Mouse (Mus musculus) midbrain, embryonic 13.5 days (tissue): ENCODE measurements around the gene Phkb. TPM values are rescaled to one million over a fixed set of nuclear protein-coding genes. Genes with fewer than 3 reads are reported as not detected.
"Not testable (repeated sequence)": the region's sequence is repeated elsewhere in the genome, so short reads cannot be mapped to it uniquely, and the experiment has no call there.

ENCODE experiments used
- ATAC-seq: fragments of 200-750 bp; cut with Nextera tagmentation; 2 replicates; pipeline ENCODE4 v1.8.0; 2017; ENCODE audit warnings: mild to moderate bottlenecking, moderate TSS enrichment, moderate library complexity
- H3K27ac ChIP-seq: fragments of 300-500 bp; sonication (generic); 2 replicates; pipeline ENCODE4 v1.5.1; 2015; ENCODE audit warnings: inconsistent platforms, mild to moderate bottlenecking, moderate library complexity
- H3K27me3 ChIP-seq: fragments of 300-500 bp; sonication (generic); 2 replicates; pipeline ENCODE4 v1.6.1; 2015; ENCODE audit warnings: mild to moderate bottlenecking, inconsistent platforms
- H3K36me3 ChIP-seq: fragments of 300-500 bp; sonication (generic); 2 replicates; pipeline ENCODE4 v1.6.1; 2015; ENCODE audit warnings: mild to moderate bottlenecking, inconsistent platforms
- H3K4me1 ChIP-seq: fragments of 300-500 bp; sonication (generic); replicated peaks from 2 replicates; pipeline ENCODE4 v1.6.1; 2015; ENCODE audit warnings: inconsistent platforms
- H3K4me2 ChIP-seq: fragments of 300-500 bp; sonication (generic); replicated peaks from 2 replicates; pipeline ENCODE4 v1.6.1; 2015; ENCODE audit warnings: moderate library complexity, mild to moderate bottlenecking, inconsistent platforms
- H3K4me3 ChIP-seq: fragments of 300-500 bp; sonication (generic); replicated peaks from 2 replicates; pipeline ENCODE4 v1.5.1; 2015; ENCODE audit warnings: mild to moderate bottlenecking, inconsistent platforms
- H3K9ac ChIP-seq: fragments of 300-500 bp; sonication (generic); replicated peaks from 2 replicates; pipeline ENCODE4 v1.6.1; 2015; ENCODE audit warnings: mild to moderate bottlenecking, inconsistent platforms
- H3K9me3 ChIP-seq: fragments of 300-500 bp; sonication (generic); 2 replicates; pipeline ENCODE4 v1.6.1; 2016; ENCODE audit warnings: mild to moderate bottlenecking, inconsistent platforms
- WGBS: fragments of 180-500 bp; shearing (Covaris S2); methylation state at CpG from one replicate; pipeline ENCODE4 v1.1.7; 2015; 5-methylcytosine and 5-hydroxymethylcytosine counted together
- polyA plus RNA-seq: library from polyadenylated mRNA; unstranded; fragments of >200 nt; fragmentation: Nextera tagmentation; extraction: Ambion mirVana; gene quantifications from 2 replicates; pipeline ENCODE4 v1.2.1, GENCODE M21; 2015

Phkb gene
- polyA plus RNA-seq, result 41.8 and 44.7 TPM in 2 replicates

DNA sequence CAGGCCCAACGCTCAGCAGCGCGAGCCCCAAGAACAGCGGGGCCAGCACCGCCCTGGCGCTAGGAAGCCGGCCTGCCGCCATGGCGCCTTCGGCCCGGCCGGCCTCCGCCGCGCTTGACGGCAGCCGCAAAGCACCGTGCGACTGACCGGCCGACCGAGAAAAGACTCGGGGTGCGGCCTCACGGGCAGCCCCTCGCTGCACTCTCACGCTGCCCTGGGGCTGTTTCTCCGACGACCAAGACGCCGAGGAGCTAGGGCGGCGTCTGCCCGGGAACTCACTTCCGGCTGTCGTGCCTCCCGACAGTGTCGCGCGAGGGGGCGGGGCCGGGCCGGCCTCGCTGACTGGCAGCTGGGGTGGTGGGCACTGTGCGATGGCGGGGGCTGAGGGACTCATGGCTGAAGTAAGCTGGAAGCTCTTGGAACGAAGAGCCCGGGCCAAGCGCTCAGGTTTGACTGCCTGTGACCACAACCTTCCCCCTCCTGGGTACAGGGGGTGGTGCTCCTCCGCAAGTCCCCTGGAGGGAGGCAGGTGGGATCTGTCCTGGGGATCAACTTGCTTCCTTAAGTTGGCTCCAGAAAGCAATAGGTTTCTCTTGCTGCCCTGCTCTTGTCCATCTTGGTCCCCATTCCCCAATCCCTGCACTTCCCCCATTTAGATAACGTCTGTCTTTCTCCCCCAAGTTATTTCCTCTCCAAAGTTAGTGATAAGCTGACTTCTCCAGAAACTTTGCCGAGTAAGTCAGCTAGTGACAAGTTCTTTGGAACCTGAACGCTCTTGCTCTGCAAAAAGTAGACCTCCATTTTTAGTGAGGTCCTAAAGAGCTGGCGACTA, at the start of gene Phkb, which contains the start of gene Itfg1:
TSS of gene Phkb (plus strand) at position 303 of the 832 bp plus-strand sequence.
TSS of gene Itfg1 (minus strand) at position 265 of the 832 bp plus-strand sequence.
- WGBS, result under 1% methylated on average over 53 of the region's 54 CpGs
- peak; percentile 98 for ATAC-seq

GRCm38 (mm10) chr8:85796392-85796791, 44.4 kb upstream of the Phkb start:
- ATAC-seq, H3K4me2 ChIP-seq, H3K4me1 ChIP-seq, H3K4me3 ChIP-seq, H3K9me3 ChIP-seq, H3K9ac ChIP-seq, H3K27me3 ChIP-seq, H3K27ac ChIP-seq: not testable (repeated sequence)
- WGBS, result 100% methylated on average over 1 of the region's 1 CpGs
- H3K36me3 ChIP-seq, result peaks cover 21% of the 10 kb centered on the region

More for the DNA sequence above, at the start of gene Phkb, which contains the start of gene Itfg1:
- Histone ChIP-seq H3K9ac (peak within 1 kb of the TSS; percentile 94), H3K36me3 (peaks cover 11% of the 10 kb centered on the region), H3K27ac (peak within 1 kb of the TSS; percentile 98), H3K4me3 (peak within 1 kb of the TSS; percentile 93), H3K9me3 (no peaks in the 10 kb centered on the region), H3K4me2 (peak within 1 kb of the TSS; percentile 89), H3K4me1 (peaks cover 18% of the 10 kb centered on the region), H3K27me3 (no peaks in the 10 kb centered on the region)

GRCm38 (mm10) chr8:85800164-85800563, 40.6 kb upstream of the Phkb start:
- no peak overlapping the region for H3K9ac ChIP-seq
- WGBS, result 83% methylated on average over 1 of the region's 1 CpGs
- H3K9me3 ChIP-seq, result no peaks in the 10 kb centered on the region
- no peaks in the 10 kb centered on the region for H3K4me1 ChIP-seq
- H3K27ac ChIP-seq, result no peak overlapping the region
- no peaks in the 10 kb centered on the region for H3K27me3 ChIP-seq
- peaks cover 13% of the 10 kb centered on the region for H3K36me3 ChIP-seq
- ATAC-seq, result no peak
- no peak overlapping the region for H3K4me2 ChIP-seq
- no peak overlapping the region for H3K4me3 ChIP-seq

- Histone ChIP-seq H3K9ac (no peak overlapping the region), H3K27ac (no peak overlapping the region), H3K36me3 (peaks cover 13% of the 10 kb centered on the region), H3K4me1 (no peaks in the 10 kb centered on the region), H3K9me3 (no peaks in the 10 kb centered on the region), H3K4me2 (no peak overlapping the region), H3K4me3 (no peak overlapping the region), H3K27me3 (no peaks in the 10 kb centered on the region)
- ATAC-seq, result no peak
- WGBS, result 96% methylated on average over 1 of the region's 1 CpGs
These were observed 39.4 kb upstream of the Phkb start for GRCm38 (mm10) chr8:85801408-85801807.

DNA sequence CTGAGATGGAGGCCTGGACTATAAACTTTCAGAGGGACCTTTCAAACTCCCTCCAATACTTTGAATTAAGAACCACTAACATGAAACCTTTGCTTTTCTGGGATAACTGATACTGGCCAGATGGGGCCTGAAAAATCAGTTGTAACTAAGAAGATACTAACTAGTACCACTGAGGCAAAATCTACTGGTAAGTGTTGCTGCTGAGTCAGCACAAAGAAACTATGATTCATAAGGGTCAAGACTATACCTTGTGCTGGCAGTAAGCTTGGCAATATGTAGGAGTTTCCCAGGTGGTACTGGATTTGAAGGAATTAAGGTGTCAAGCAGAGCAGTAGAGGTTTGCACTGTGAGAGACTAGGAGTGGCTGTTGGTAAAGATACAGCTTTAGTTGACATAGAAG, 27.1 kb upstream of the Phkb start:
- Histone ChIP-seq H3K9ac (no peak overlapping the region), H3K27ac (no peak overlapping the region), H3K4me3 (no peak overlapping the region), H3K4me2 (no peak overlapping the region), H3K9me3 (no peaks in the 10 kb centered on the region), H3K4me1 (no peaks in the 10 kb centered on the region), H3K36me3 (peaks cover 8% of the 10 kb centered on the region), H3K27me3 (no peaks in the 10 kb centered on the region)
- ATAC-seq, result no peak

- Histone ChIP-seq H3K27me3 (no peaks in the 10 kb centered on the region), H3K9ac (peak overlapping the region; percentile 94), H3K27ac (peak overlapping the region; percentile 98), H3K36me3 (peaks cover 16% of the 10 kb centered on the region), H3K4me3 (peak overlapping the region; percentile 93), H3K4me2 (peak overlapping the region; percentile 89), H3K9me3 (no peaks in the 10 kb centered on the region), H3K4me1 (peaks cover 18% of the 10 kb centered on the region)
- no peak for ATAC-seq
- WGBS, result 1% methylated on average over 18 of the region's 21 CpGs
These were observed 673 bp upstream of the Phkb start for GRCm38 (mm10) chr8:85839916-85840656.

DNA sequence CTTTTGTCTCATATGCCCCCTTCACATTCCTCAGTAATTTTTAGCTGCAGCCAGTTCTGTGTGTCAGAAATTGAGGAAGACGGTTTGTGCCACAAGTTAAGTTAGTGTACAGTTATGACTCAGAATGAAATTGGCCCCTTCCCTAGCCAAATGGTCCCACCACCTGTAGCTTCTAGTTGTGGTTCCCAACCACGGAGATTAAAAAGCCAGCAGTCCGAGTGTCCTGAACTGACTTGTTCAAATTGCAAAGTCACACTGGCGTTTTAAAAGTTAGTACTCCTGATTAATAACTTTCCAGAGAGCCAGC, 683 bp downstream of the Phkb start:
- Histone ChIP-seq H3K27me3 (no peaks in the 10 kb centered on the region), H3K4me3 (peak overlapping the region; percentile 93), H3K9me3 (no peaks in the 10 kb centered on the region), H3K27ac (peak overlapping the region; percentile 98; the same call in 1 of the 2 replicates), H3K4me1 (peaks cover 18% of the 10 kb centered on the region), H3K4me2 (peak overlapping the region; percentile 89), H3K9ac (peak overlapping the region; percentile 94), H3K36me3 (peaks cover 11% of the 10 kb centered on the region)
- no peak for ATAC-seq
- WGBS, result 26% methylated on average over 4 of the region's 4 CpGs

DNA sequence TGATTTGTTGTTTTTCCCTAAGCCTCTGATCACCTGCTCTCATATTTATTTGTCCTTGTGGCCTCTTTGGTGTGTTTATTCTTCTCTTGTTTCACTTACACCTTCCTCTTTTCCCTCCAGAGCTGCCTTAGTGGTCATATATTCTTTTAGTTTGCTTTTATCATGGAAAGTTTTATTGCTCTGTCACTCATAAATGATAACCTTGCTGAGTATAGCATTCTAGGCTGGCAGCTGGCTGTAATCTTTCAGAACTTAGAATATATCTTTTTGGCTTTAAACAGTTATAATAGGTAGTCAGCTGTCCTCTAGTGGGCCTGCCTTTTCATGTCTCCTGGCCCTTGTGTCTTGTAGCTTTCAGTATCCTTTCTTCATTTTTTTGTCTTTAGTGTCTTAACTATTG, 5.1 kb downstream of the Phkb start:
- Histone ChIP-seq H3K4me1 (peaks cover 7% of the 10 kb centered on the region), H3K4me3 (no peak overlapping the region), H3K9me3 (no peaks in the 10 kb centered on the region), H3K27me3 (no peaks in the 10 kb centered on the region), H3K9ac (no peak overlapping the region), H3K4me2 (no peak overlapping the region), H3K36me3 (no peaks in the 10 kb centered on the region), H3K27ac (no peak overlapping the region)
- ATAC-seq, result no peak

DNA sequence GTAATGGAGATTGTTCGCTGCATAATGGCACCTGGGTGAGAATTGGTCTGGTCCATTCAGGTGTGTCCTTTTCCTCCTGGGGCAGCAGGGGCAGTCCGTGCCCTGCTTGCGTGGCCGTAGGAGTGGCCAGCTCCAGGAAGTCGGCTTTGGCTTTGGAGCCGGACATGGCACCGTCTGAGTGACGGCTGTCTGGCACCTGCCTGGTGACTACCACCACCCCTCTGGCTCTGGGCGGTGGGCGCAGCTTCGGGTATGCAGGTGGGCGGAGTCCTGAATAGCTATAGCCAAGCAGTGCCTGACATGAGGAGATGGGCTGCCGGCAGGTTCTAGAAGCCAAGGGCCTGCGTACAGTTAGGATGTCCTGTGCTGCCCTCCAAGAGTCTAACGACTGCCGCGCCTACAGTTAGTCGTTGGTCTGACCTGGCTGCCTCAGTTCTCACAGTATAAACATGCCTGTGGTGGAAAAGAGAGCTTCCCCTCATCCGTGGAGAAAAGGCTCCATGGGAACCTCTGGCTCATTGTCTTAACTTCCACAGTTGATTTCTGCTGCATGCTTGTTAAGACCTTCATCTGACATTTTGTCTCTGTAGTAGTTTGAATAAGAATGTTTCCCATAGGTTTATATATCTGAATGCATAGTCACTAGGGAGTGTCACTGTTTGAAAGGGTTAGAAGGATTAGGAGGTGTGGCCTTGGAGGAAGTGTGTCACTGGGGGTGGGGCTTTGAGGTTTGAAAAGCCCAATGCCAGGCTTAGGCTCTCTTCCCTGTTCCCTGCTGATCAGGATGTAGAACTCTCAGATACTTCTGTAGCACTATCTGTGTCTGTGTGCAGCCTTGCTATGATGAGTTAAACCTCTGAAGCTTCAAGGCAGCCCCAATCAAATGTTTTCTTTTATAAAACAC, 13.7 kb downstream of the Phkb start:
- WGBS, result 89% methylated on average over 19 of the region's 19 CpGs

GRCm38 (mm10) chr8:85857227-85857896, 16.6 kb downstream of the Phkb start:
- not testable (repeated sequence) for H3K4me1 ChIP-seq, H3K9ac ChIP-seq, H3K4me2 ChIP-seq, H3K4me3 ChIP-seq, H3K27me3 ChIP-seq, H3K9me3 ChIP-seq, ATAC-seq, H3K27ac ChIP-seq, H3K36me3 ChIP-seq
- whole genome bisulfite sequencing, result 48% methylated on average over 11 of the region's 11 CpGs

More for the DNA sequence above, 13.7 kb downstream of the Phkb start:
- H3K9me3 ChIP-seq, result no peaks in the 10 kb centered on the region
- H3K4me2 ChIP-seq, result no peak overlapping the region
- H3K9ac ChIP-seq, result no peak overlapping the region
- peaks cover 8% of the 10 kb centered on the region for H3K36me3 ChIP-seq
- no peaks in the 10 kb centered on the region for H3K27me3 ChIP-seq
- no peak overlapping the region for H3K4me3 ChIP-seq
- H3K4me1 ChIP-seq, result no peaks in the 10 kb centered on the region
- no peak overlapping the region for H3K27ac ChIP-seq
- no peak for ATAC-seq

DNA sequence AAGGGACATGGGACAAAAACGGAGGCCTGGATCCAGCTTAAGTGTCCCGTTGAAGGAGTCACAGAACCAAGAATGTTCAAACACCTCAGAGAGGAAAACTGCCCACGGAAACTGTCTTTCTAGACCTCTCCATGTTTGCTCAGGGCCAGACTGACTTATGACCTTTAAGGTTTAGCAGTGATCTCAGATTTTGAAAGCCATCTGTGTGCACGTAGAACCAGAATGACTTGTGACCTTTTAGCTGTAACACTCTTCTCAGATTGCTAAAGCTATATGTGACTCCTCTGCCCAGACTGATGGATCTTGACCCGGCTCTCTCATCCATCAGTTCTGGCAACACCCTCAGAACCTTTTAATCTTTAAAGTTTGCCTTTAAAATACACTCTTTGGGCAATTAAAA, 19.9 kb downstream of the Phkb start:
- Histone ChIP-seq H3K27me3 (no peaks in the 10 kb centered on the region), H3K9me3 (no peaks in the 10 kb centered on the region), H3K4me1 (no peaks in the 10 kb centered on the region), H3K36me3 (no peaks in the 10 kb centered on the region), H3K4me3 (no peak overlapping the region), H3K9ac (no peak overlapping the region), H3K4me2 (no peak overlapping the region), H3K27ac (no peak overlapping the region)
- ATAC-seq, result no peak
- WGBS, result 91% methylated on average over 5 of the region's 5 CpGs
